Mouse (Mus musculus) myocyte (in vitro differentiated cells): ENCODE results near the gene Tmem38b. TPM values are rescaled to one million over a fixed set of nuclear protein-coding genes. Genes with fewer than 3 reads are reported as not detected.

Source experiments
- H3K27me3 ChIP-seq: one replicate; pipeline ENCODE4 v1.6.1; 2011; ENCODE audit not compliant: control insufficient read depth, insufficient read depth, insufficient read length
- H3K36me3 ChIP-seq: one replicate; pipeline ENCODE4 v1.6.1; 2011; ENCODE audit not compliant: control insufficient read depth, insufficient read depth
- H3K4me2 ChIP-seq: one replicate; pipeline ENCODE4 v1.6.1; 2011; ENCODE audit warnings: low read depth, control low read depth
- H3K4me3 ChIP-seq: one replicate; pipeline ENCODE4 v1.5.1; 2011; ENCODE audit warnings: mild to moderate bottlenecking, control low read depth, moderate library complexity
- H3K79me2 ChIP-seq: one replicate; pipeline ENCODE4 v1.6.1; 2011; ENCODE audit not compliant: control insufficient read depth, insufficient read depth
- H3ac ChIP-seq: one replicate; pipeline ENCODE4 v1.6.1; 2011; ENCODE audit not compliant: control insufficient read depth, insufficient read length
- CEBPB ChIP-seq: IDR thresholded peaks from 2 replicates; pipeline ENCODE4 v1.6.1; 2011; ENCODE audit warnings: mild to moderate bottlenecking, moderate library complexity; ENCODE audit not compliant: poor library complexity, insufficient read depth, severe bottlenecking
- E2F4 ChIP-seq: IDR thresholded peaks from one replicate; pipeline ENCODE4 v1.6.1; 2011; ENCODE audit warnings: mild to moderate bottlenecking, control low read depth, moderate library complexity; ENCODE audit not compliant: insufficient read depth
- MAX ChIP-seq: IDR thresholded peaks from one replicate; pipeline ENCODE4 v1.6.1; 2011; ENCODE audit warnings: low read depth, mild to moderate bottlenecking, control low read depth
- MYOD1 ChIP-seq, 3 experiments: IDR thresholded peaks; one replicate each; pipeline ENCODE4 v1.6.1; 2011; ENCODE audit warnings: control low read depth in 2 of 3, low read depth in 2 of 3, mild to moderate bottlenecking in 2 of 3, moderate library complexity in 1 of 3; ENCODE audit not compliant: insufficient read length in 2 of 3, control insufficient read depth in 1 of 3
- MYOG ChIP-seq, 3 experiments: IDR thresholded peaks; one replicate each; pipeline ENCODE4 v1.6.1; 2011; ENCODE audit warnings: control low read depth in 2 of 3, low read depth in 2 of 3, mild to moderate bottlenecking in 2 of 3; ENCODE audit not compliant: insufficient read length in 2 of 3, control insufficient read depth in 1 of 3, insufficient read depth in 1 of 3
- POLR2A ChIP-seq: IDR thresholded peaks from one replicate; pipeline ENCODE4 v1.6.1; 2011; ENCODE audit warnings: low read depth, mild to moderate bottlenecking, control low read depth, moderate library complexity; ENCODE audit not compliant: insufficient read length
- POLR2AphosphoS2 ChIP-seq: IDR thresholded peaks from one replicate; pipeline ENCODE4 v1.6.1; 2011; ENCODE audit warnings: low read depth, control low read depth; ENCODE audit not compliant: insufficient read length
- REST ChIP-seq: IDR thresholded peaks from one replicate; pipeline ENCODE4 v1.6.1; 2011; ENCODE audit warnings: mild to moderate bottlenecking, control low read depth, moderate library complexity; ENCODE audit not compliant: insufficient read depth, insufficient read length
- SRF ChIP-seq: IDR thresholded peaks from one replicate; pipeline ENCODE4 v1.6.1; 2011; ENCODE audit warnings: low read depth; ENCODE audit not compliant: control insufficient read depth, insufficient read length
- TCF12 ChIP-seq: IDR thresholded peaks from one replicate; pipeline ENCODE4 v1.6.1; 2011; ENCODE audit warnings: mild to moderate bottlenecking, control low read depth; ENCODE audit not compliant: poor library complexity, insufficient read depth, severe bottlenecking
- TCF3 ChIP-seq: IDR thresholded peaks from one replicate; pipeline ENCODE4 v1.6.1; 2011; ENCODE audit warnings: low read depth, control low read depth; ENCODE audit not compliant: insufficient read length
- USF1 ChIP-seq: IDR thresholded peaks from one replicate; pipeline ENCODE4 v1.6.1; 2011; ENCODE audit warnings: low read depth, mild to moderate bottlenecking, control low read depth, moderate library complexity
- polyA plus RNA-seq: library from polyadenylated mRNA; unstranded; fragments of >200 nt; fragmentation: generic; extraction: Trizol; gene quantifications from one replicate; pipeline ENCODE4 v1.2.1, GENCODE M21; 2012; ENCODE audit warnings: missing spikeins

The Tmem38b gene
- polyA plus RNA-seq, 1 experiment = 39.7 TPM

DNA sequence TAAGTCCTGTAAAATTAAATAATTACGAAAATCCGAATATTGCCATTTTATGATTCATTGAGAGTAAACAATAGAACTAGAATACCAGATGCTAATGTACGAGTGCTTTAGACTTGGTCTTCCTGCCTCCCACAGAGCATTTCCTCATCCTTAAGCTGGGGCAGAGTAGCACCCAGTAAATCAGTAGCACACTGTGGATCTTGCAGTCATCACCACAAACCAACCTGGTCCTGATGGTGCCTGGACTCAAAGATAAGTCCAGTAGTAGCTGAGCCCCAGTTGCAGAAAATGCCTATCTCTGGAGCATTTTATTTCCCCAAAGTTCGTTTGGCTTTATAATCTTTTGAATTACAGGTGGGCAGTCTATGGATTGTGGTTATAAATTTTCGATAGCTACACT lies 39.0 kb upstream of the Tmem38b start:
- H3K36me3 ChIP-seq = no peaks in the 10 kb centered on the region
- no peak for TF ChIP-seq TCF12
- TF ChIP-seq USF1 = no peak
- TF ChIP-seq MAX = no peak
- TF ChIP-seq E2F4 = no peak
- no peak for TF ChIP-seq POLR2AphosphoS2
- no peak for TF ChIP-seq POLR2A
- TF ChIP-seq MYOG (IDR thresholded peaks at IDR 0.05; ENCODE audit: control insufficient read depth in 1 of 3, insufficient read depth in 1 of 3, insufficient read length in 2 of 3, low read depth in 2 of 3) = no peak
- TF ChIP-seq REST = no peak
- no peak for TF ChIP-seq TCF3
- TF ChIP-seq MYOD1 (IDR thresholded peaks at IDR 0.05; ENCODE audit: control insufficient read depth in 1 of 3, insufficient read length in 2 of 3, low read depth in 2 of 3) = no peak
- TF ChIP-seq CEBPB = no peak
- no peak for TF ChIP-seq SRF
- no peak overlapping the region for H3ac ChIP-seq
- no peak overlapping the region for H3K4me3 ChIP-seq
- H3K79me2 ChIP-seq = no peaks in the 10 kb centered on the region
- no peaks in the 10 kb centered on the region for H3K27me3 ChIP-seq
- H3K4me2 ChIP-seq = no peak overlapping the region

DNA sequence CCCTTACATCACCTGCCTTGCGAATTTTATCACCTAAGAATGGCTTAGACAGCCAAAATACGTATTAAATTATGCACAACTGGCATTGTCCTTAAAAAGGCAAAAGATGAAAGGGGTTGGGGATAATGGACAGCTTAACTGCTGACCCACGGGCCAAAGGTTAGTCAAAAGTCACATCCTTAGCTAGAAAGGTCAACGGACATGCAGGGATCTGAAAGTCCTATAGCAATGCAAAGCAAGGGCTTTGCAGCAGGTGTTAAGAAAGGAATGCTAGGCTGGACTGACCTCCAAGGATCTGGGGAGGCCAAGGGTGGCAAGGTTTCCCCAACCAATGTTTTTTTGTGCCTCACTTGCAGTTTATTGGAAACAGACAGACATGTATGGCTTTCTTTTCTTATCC lies 36.5 kb upstream of the Tmem38b start:
- Histone ChIP-seq H3K4me2 (no peak overlapping the region), H3ac (no peak overlapping the region), H3K4me3 (no peak overlapping the region), H3K27me3 (no peaks in the 10 kb centered on the region), H3K79me2 (no peaks in the 10 kb centered on the region), H3K36me3 (no peaks in the 10 kb centered on the region)
- no peak for TF ChIP-seq POLR2A
- no peak for TF ChIP-seq MAX
- no peak for TF ChIP-seq CEBPB
- no peak for TF ChIP-seq POLR2AphosphoS2
- no peak for TF ChIP-seq TCF3
- no peak for TF ChIP-seq USF1
- TF ChIP-seq MYOG (IDR thresholded peaks at IDR 0.05; ENCODE audit: control insufficient read depth in 1 of 3, insufficient read depth in 1 of 3, insufficient read length in 2 of 3, low read depth in 2 of 3) = no peak
- TF ChIP-seq REST = no peak
- no peak for TF ChIP-seq MYOD1 (IDR thresholded peaks at IDR 0.05; ENCODE audit: control insufficient read depth in 1 of 3, insufficient read length in 2 of 3, low read depth in 2 of 3)
- no peak for TF ChIP-seq SRF
- TF ChIP-seq TCF12 = no peak
- no peak for TF ChIP-seq E2F4

DNA sequence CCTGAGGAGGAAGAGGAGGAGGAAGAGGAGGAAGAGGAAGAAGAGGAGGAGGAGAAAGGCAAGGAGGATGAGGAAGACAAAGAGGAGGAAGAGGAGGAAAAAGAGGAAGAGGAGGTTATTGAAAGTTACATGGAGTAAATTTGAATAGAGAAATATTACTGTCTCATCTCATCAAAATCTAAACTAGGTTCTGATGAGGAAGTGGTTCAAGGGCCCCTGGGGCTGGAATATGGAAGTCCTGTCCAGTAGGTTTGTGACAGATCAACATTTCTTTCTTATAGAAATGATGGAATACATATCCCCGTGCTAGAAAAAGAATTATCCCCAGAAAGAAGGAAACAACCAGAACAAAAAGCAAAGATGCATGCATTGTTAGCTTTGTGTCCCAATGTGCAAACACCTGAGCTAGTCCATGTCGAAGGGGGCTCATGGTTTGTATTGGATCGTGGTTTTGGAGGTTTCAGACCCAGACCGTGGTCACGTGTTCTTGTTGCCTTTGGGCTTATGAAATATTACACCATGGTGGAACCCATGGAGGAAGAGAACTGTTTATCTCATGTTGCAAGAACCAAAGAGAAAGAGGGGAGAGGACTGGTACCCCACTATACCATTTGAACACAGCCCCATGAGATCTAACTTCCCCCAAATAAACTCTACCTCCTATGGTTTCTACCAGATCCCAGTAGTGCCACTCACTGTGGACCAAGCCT lies 31.4 kb upstream of the Tmem38b start:
- Histone ChIP-seq H3K79me2 (no peaks in the 10 kb centered on the region), H3ac (no peak overlapping the region), H3K36me3 (no peaks in the 10 kb centered on the region), H3K27me3 (no peaks in the 10 kb centered on the region), H3K4me3 (no peak overlapping the region), H3K4me2 (no peak overlapping the region)
- TF ChIP-seq SRF (no peak), MYOG (IDR thresholded peaks at IDR 0.05; ENCODE audit: control insufficient read depth in 1 of 3, insufficient read depth in 1 of 3, insufficient read length in 2 of 3, low read depth in 2 of 3) (no peak), POLR2AphosphoS2 (no peak), TCF12 (no peak), TCF3 (no peak), POLR2A (no peak), REST (no peak), USF1 (no peak), E2F4 (no peak), MYOD1 (IDR thresholded peaks at IDR 0.05; ENCODE audit: control insufficient read depth in 1 of 3, insufficient read length in 2 of 3, low read depth in 2 of 3) (no peak), MAX (no peak), CEBPB (no peak)

DNA sequence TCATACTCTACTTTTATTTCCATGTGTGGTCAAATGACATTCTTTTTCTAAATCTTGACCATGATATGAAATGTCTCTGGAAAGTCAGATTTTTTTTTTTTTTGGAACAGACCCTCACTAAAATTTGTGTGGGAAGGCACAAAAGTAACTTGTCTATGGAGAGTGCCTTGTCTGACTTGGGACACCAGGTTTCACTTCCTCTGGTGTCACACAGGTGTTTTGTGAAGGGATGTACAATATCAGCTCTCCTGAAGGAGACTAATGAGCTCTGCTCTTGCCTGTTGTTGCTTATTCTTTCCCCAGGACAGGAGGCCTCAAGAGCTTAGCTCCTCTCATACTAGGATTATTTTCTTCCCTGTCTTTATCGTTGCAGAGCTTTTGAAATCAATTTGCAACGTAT lies 30.8 kb upstream of the Tmem38b start:
- Histone ChIP-seq H3ac (no peak overlapping the region), H3K4me2 (no peak overlapping the region), H3K27me3 (no peaks in the 10 kb centered on the region), H3K4me3 (no peak overlapping the region), H3K79me2 (no peaks in the 10 kb centered on the region), H3K36me3 (no peaks in the 10 kb centered on the region)
- TF ChIP-seq POLR2AphosphoS2 = no peak
- no peak for TF ChIP-seq TCF3
- TF ChIP-seq POLR2A = no peak
- no peak for TF ChIP-seq USF1
- TF ChIP-seq MYOD1 (IDR thresholded peaks at IDR 0.05; ENCODE audit: control insufficient read depth in 1 of 3, insufficient read length in 2 of 3, low read depth in 2 of 3) = no peak
- no peak for TF ChIP-seq CEBPB
- TF ChIP-seq TCF12 = no peak
- no peak for TF ChIP-seq SRF
- TF ChIP-seq MAX = no peak
- TF ChIP-seq MYOG (IDR thresholded peaks at IDR 0.05; ENCODE audit: control insufficient read depth in 1 of 3, insufficient read depth in 1 of 3, insufficient read length in 2 of 3, low read depth in 2 of 3) = no peak
- no peak for TF ChIP-seq REST
- TF ChIP-seq E2F4 = no peak
